Mouse (Mus musculus) heart, adult 18-20 months (tissue): ENCODE measurements at regions not wholly inside any gene's neighbourhood (a gene's known extent, or its start where the extent isn't known, plus 50 kb on each side); places are given as distances from the start of the nearest gene placed in this dataset.
"Not testable (repeated sequence)": the region's sequence is repeated elsewhere in the genome, so short reads cannot be mapped to it uniquely, and the experiment has no call there.

Experiments
- DNase-seq, 2 experiments: peaks; one replicate each; pipeline ENCODE4 v3.0.0; 2021 to 2022; ENCODE audit warnings: mixed read lengths in 1 of 2

DNA sequence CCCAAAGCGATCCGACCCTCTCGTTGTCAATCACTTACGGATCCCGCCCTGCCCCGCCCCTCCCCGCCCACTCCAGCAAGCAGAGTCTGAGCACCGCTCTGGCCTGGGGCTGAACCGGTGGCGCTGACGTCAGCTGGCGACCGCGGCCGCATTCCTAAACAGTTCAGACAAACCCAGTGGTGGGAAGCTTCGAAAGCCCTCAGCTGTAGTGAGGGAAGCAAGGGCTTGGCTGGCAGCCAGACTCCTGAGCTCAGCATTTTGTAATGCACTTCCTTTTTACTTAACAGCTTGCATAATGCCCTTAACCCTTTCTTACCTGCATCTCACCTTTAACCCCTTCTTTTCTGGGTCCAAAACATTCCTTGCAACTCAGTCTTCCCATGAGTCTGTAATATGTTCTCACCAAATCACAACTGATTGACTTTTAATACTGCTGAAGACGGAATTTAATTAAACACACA lies 213.0 kb upstream of the Smim15 start:
- peak; percentile 96 to 98 for DNase-seq

DNA sequence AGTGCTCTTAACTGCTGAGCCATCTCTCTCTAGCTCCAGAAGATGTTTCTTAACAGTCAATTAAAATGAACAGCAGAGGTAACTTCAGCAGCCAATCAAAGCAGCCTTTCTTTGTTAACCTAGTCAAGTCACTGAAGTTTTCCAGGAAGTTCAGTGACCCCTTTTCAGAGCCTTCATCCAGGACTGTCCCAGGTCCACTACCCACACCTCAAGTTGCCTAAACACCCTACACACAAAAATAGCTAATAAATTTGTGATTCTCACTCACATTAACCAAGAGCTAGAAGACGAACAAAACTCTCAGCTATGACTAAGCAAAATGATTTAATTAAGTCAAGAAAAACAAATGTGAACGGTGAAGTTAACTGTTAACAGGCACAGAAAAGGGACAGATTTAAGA lies 214.0 kb upstream of the Smim15 start:
- DNase-seq: no peak

DNA sequence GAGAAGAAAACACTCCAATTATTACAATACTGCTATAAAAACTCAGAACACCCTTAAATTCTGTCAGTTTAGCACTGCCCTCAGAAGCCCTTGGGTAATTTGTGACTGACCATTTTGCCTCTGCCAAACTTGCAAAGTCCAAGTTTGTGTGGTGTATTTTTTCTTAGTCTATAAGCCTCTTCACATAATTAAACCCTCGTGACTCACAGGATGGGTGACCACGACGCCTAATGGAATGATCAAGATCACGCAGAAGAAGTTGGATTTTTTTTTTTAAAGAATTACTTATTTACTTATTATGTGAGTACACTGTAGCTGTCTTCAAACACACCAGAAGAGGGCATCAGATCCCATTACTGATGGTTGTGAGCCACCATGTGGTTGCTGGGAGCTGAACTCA lies 214.4 kb upstream of the Smim15 start:
- DNase-seq: no peak

DNA sequence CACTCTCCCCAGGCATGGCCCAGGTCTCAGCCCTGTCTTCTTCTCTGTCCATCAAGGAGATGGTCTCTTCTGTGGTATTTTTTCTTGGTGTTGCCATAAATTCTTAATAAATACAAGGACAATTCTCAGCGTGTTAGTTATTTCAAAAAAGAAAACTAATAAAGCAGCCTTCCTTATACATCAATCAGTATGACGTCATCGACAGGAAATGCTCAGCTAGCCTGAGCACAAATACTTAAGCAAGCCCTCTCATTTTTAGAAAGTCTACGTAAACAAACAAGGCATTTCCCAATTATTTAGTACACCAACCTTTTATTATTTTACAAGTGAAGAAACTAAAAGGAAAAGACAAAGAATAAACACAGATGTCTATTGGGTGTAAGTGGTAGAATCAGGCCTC lies 218.6 kb upstream of the Smim15 start:
- no peak for DNase-seq

DNA sequence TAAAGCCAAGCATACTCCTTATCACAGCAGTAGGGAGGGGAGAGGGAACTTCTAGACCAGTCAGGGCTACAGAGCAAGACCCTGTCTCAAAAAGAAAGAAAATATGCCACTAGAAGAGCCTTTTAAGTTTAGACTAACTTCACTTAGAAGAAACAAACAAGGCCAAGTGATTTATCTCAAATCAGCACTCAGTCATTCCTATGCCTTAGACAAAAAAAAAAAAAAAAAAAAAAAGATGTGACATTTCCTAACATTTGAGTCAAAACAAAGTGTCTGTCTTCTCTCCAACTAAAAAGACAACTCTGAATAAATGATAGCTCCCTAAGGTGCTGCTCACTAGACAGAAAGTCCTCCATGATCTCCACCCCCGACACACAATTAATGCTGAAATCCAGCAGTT lies 220.9 kb upstream of the Smim15 start:
- DNase-seq: no peak

DNA sequence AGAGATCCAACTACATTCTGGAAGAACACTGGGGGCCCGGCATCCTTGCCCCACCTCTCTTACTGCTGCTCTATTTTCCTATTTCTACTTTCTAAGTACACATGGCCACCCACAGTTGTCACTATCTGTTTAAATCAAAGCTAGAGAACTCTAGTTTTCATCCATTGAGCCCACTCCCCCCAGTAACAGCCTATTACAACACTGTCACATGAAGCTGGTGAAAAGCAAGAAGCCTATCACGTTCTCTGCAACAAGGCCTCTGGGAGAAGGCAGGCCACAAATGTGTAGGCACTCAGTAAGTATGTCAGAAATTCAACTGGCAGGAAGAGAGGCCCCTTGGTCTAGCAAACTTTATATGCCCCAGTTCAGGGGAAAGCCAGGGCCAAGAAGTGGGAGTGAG lies 222.0 kb upstream of the Smim15 start:
- no peak for DNase-seq

DNA sequence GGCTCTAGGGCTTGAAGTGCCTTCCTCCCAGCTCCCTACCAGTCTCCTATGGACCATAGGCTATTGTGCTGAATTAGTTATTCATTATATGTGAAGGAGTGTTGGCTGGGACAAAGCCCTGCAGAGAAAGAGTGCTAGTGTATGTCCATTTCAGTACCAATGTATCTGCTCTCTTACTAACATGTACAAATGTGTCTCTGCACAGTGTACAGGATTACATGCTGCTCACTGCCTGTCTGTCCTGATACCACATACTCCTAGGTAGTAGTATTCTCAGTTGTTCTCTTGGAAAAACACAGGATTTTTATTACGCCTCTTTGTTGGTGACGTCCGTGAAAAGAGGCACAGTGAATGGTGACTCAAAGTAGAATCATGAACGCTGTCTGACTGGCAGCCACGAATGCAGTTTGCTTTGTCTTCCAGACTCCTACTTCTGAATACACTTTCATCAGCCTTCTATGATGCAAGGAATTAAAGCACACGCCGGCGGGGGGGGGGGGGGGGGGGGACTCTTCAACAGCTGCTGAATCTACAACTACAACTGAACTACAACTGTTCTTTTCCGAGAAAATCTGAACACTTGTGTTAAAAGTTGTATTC lies 230.6 kb upstream of the Smim15 start:
- no peak for DNase-seq

DNA sequence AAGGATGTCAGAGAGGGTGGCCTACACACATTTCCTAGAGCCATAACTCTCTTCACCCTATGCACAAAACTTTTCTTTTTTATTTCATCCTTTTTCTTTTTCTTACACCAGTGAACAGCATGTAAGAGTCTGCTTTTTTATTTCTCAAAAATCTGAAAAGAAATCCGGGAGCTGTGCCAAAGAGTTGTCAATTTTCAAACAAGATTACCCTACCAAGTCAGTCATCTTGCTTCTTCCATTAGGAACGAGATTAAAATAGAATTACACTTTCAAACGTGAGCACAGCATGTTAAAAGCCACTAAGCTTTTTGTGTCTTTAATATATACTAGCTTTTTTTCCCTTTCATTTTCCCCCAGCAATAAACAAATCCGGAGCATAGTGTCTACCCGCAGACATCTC lies 232.2 kb upstream of the Smim15 start:
- no peak for DNase-seq

DNA sequence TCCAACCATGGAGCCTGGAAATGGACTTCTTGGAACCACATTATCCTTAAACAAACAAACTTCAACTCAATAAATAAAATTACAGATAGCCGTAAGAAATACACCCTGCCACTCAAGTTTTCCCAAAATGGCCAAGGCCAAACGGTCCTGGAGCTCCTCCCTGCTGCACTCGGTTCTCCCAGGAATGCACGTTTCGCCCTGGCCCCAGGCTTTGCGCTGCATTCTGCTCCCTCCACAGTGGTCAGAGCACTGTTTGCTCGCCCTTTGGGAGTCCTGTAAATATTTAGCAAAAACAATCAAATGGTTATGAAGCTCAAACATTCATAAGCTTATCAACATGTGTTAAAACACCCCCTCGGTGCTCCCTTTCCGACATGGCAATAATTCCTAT lies 233.4 kb upstream of the Smim15 start:
- DNase-seq: no peak

DNA sequence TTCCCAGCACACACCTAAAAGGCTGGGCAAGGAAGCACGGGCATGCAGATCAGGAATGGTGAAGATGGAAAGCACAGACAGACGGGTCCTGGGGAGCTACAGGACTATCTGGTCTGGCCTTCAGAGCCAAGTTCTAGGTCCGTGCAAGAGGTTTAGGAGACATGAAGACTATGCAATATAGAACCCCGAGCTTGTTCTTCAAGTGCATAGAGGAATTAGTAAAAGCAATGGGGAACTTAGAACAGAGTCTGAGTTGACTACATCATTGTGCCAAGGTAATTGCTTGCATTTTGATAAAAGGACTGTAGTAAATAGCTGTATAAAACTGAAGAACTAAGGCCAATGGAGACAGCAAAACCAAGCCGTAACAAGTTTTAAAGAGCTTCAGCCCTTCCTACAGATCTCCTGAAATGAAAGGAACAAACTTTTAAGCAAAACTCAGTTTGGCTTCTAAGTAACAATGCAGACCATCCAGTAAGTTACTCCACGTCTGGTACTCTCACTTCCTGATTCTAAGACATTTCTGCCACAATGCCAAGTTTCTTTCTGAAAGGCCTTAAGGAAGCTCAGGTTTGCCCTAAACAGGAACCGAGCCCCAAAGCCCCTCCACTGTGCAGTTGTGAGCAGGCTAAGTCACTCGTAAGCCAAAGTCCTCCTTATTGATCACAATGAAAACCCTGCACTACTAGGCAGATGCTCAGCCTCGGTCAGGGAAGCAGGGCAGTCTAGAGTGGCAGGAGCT lies 234.0 kb upstream of the Smim15 start:
- DNase-seq: peak in 1 of 2 experiments; percentile 26

DNA sequence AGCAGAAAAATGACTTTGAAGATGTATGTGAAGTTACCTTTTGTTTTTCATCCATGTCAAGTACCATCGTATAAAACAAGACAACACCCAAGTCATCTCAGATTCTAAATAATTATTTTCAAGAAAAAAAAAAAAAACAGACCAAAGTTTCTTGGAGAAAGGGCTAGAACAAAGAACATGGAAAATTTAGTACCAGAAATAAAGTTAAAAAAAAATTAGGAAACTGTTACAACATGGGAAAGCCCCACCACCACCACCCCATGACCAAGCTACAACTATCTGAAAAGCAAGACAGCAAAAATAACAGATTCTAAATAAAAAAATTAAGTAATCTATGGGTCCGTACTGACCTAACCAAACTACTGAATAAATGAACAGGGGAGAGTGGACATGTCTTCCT lies 235.3 kb upstream of the Smim15 start:
- DNase-seq: no peak

DNA sequence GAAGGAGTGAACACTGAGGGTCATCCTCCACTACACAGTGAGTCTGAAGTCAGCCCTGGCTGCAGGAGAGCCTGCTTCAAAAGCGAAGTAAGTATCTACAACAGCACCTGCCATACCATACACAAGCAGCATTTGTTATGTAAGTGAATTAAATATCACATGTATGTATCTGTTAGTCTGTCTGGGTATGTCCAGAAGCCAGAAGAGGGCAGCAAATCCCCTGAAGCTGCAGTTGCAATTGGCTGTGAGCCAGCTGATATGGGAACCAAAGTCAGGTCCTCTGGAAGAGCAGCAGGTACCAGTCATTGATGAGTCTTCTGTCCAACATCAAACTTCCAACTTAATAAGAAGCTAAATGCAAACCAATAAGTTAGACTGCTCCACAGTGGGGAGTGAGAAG lies 239.8 kb upstream of the Smim15 start:
- no peak for DNase-seq

DNA sequence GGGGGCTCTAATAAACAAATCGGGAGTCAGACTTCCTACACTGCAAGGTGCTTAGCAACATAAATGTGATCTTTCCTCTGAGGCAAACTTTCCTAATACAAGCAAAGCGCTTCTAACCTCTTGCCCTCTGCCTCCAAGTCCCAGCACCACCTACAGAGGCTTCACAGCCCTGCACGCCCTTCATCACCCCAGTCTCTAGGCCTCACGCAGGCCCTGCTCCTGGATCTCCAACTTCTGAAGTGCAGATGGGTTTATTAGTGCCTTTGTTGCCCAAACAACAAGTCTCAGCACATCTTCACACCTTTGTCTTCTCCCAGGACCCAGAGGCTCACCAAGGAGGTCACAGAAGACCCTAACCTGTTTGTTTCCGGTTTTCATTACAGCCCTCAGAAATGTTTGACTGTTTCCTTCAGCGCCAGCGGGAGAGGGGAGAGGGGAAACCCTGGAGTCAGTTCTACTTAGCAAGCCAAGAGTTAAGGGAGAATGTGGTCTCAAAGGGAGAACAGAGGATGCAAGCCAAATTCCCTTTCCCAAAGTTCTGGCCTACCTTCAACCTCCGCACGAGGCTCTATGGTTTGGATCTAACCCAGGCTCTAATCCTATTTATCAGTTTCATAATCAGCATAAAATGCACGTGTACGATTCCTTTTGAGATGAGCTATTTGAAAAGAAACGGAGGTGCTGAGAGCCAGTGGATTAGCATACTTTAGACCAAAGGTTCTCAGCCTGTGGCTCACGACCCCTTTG lies 244.9 kb upstream of the Smim15 start:
- no peak for DNase-seq

DNA sequence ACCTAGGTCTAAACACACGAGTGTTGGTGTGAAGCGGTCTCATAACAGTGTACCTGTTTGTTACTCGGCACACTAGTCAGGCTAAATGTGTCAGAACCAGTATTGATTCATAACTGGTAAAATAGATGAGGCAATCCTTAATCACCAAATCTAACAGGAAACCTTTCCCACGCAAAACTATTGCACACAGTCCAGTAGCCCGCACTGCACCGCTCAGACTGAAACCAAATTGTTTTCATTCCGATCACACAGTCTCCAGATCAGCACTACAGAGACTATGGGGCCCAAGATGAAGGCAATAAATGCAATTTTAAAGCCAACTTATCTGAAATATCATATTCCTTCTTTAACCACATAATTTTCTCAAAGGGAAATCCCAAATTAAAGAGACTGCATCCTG lies 246.1 kb upstream of the Smim15 start:
- no peak for DNase-seq

DNA sequence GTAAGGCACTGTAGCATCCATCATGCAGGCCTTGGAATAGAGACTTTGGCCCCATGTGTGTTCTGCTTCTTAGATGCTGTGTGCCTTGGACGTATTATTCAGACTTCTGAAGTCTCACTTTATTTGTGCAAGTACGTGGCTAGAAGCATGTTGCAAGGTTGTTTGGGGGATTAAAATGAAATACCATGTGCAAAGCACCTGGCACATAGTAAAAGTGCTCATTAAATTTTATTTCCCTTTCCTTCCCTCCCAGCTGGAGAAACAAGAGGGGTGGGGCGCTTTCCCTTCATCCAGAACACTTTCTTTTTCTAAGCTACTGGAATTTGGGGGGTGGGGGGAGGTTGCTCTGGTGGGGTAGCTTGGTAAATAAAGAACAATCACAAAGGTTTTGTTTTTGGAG lies 248.7 kb upstream of the Smim15 start:
- DNase-seq: no peak

DNA sequence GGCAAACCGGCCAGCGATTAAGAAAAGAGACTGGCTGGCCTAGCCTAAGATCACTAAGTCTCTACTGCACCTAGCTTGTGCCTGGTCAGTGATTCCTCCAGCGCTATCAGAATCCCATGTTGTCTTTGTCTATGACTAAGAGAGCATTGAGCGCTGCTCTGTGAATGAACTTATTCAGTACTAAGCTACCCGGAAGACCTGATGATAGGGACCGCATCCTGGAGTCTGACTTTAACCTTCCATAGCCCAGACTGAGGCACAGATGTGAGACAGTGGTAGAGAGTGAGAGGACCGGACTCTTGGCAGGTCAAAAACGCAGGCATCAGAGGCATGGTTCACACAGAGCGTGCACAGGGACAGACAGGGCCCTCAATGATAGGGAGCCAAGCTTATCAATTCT lies 252.5 kb upstream of the Smim15 start:
- DNase-seq: no peak

DNA sequence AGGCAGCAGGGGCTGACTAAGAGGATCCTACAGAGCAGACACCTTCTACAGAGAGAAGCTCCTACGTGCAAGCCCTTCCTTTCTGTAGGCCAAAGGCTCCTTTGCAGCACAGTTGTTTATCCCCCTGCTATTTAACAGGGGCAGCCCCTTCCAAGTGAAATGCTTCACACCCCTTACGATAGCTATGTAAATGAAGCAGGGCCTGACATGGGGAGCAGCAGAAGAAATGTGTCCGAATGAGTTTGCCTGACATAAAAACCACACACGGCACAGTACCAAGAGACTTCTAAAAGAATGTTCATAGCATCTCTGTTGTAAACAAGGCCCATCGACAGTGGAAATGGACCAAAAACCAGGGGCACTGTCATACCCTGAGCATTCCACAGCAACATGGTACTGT lies 259.3 kb upstream of the Smim15 start:
- DNase-seq: no peak

DNA sequence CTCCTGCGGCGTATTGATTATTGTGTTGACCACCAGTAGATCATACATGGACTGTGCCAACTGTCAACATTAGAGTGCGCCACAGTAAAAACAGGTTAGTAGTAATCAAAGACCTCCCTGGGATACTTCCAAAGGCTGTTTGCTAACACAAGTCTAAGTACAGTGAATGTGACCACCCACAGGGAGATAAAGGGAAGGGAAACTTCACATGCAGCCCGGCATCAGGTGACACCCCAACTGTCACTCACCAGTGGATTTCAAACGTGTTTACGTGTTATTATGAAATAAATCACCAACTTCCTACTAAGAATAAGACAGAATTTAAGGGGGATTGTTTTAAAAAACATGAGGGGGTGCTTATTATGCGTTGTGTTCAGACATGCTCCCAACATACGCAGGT lies 262.5 kb upstream of the Smim15 start:
- no peak for DNase-seq

DNA sequence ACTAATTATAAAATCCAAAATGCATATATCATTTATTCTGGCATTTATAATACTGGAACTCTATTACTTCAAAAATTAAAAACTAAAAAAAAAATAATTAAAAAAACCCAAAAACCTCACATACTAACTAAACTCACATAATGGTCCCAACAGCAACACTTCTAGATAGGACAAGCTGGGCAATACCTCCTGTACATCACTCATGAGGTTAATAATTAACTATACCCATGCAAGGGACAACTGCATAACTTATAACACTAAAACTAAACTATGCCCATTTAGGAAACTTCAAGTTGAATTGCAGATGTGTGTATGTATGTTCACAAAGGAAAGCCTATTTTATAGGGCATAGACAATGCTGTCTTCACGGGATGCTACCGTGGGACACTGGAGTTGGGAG lies 263.0 kb upstream of the Smim15 start:
- no peak for DNase-seq

DNA sequence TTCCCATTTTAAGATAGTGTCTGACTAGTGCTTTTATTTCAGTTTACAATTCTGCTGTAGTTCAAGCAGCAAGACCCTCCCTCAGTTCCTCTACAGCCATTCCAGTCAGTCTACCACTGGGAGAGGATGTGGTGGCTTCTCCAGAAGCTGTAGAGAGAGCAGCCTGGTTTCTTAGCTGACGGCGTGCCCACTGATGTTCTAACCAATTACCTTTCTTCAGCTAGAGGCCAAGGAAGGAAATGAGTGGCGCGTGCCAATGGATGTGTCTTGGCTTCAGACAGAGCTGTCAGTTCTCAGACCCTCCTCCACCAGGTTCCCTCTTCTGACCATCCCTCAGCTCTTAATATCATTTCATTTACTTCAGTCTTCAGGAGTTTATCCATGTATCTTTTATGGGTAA lies 264.7 kb upstream of the Smim15 start:
- DNase-seq: no peak

DNA sequence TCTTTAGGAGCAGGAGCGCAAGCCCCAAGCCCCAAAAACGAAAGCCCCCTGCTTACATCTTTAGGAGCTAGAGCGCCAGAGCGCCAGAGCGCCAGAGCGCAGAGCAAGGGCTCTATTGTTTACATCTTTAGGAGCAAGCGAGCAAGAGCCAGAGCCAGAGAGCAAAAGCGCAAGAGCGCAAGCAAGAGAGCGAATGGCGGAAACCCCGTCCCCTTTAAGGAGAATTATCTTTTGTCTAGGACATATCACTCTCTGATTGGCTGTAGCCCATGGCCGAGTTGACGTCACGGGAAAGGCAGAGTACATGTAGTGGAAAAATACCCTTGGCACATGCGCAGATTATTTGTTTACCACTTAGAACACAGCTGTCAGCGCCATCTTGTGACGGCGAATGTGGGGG lies 269.7 kb upstream of the Smim15 start:
- not testable (repeated sequence) for DNase-seq

DNA sequence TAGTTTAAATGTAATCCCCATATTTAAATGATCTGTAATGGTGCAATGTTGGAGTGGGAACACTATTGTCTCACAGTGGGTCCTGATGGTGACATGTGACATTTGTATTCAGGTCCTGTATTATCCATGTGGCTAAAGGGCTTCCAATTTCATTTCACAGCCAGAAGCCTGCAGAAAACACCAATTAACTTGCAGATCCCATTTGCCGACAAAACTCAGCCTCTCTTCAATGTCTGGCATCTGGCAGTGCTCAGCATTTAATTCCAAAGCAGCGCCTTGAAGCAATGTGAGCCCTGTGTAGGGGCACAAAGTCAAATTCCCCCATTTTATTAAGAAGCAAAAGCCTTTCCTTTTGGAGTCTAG lies 277.0 kb upstream of the Smim15 start:
- no peak for DNase-seq

DNA sequence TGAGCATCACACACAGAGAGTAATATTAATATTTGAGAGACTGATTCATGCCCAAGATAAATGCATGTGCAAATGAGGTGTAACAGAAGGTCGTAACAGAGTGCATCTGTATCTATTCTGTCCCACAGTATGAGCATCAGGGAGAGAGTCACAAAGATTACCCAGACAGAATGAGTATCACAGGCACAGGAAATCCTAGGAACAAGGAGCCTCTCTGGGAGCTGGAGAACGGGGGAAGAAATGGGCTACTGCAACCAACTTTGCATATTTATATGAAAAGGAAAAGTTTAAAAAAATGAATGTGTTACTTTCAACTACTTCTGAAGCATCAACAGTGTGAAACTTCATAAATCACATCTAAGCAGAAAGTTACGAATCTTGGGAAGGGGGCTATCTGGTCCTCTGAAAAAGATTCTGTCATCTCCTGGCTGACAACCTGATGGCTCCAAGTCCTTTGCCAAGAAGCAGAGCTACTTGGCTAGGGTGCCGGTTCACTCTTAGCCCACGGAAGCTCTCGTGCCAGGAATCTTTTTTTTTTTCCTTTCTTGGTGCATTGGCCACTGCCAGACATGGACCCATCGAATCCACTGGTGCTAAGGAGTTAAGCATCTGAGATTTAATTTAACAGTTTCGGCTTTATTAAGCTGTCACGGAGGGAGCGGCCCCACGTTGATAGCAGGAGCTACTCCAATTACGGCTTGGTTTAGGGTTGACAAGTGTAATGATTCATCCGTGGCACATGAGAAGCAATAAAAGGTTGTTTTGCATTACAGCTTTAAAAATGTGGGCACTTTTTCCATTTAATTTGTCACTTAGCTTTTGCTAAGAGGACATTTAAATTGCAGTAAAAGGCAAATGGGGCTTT lies 277.6 kb upstream of the Smim15 start:
- no peak for DNase-seq
